Mouse (Mus musculus): ENCODE results near the gene Nploc4.
"Not testable (repeated sequence)": the region's sequence is repeated elsewhere in the genome, so short reads cannot be mapped to it uniquely, and the experiment has no call there.

DNA sequence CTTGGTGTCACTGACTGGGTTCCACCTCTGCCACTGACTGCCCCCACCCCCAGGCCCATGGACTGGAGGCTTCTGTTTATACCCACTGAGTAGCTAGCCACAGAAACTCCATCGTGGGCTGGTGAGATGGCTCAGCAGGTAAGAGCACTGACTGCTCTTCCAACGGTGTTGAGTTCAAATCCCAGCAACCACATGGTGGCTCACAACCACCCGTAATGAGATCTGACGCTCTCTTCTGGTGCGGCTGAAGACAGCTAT is 85.5 kb downstream of the Nploc4 start:
- TF ChIP-seq USF1 (IDR thresholded peaks at IDR 0.05; ENCODE audit: low read depth, low read length); ZKSCAN1 (IDR thresholded peaks at IDR 0.05; ENCODE audit: borderline replicate concordance, low read depth, low read length); POLR2A (IDR thresholded peaks at IDR 0.05; ENCODE audit: low read depth, low read length); MAX (IDR thresholded peaks at IDR 0.05; ENCODE audit: low read length); PAX5 (IDR thresholded peaks at IDR 0.05; ENCODE audit: low read length); SMC3 (IDR thresholded peaks at IDR 0.05; ENCODE audit: low read depth, low read length); CTCF (conservative IDR thresholded peaks at IDR 0.05 in 1 of 2, IDR thresholded peaks at IDR 0.05 in 1 of 2; ENCODE audit: low read depth in 2 of 2, low read length in 2 of 2); EP300 (IDR thresholded peaks at IDR 0.05; ENCODE audit: low read length); MAZ (IDR thresholded peaks at IDR 0.05; ENCODE audit: low read depth, low read length); BHLHE40 (IDR thresholded peaks at IDR 0.05; ENCODE audit: low read depth, low read length); ZNF384 (IDR thresholded peaks at IDR 0.05; ENCODE audit: low read depth, low read length): not testable (repeated sequence)

Data from CH12.LX (cell line).